Mouse (Mus musculus): ENCODE measurements at regions not wholly inside any gene's neighbourhood (a gene's known extent, or its start where the extent isn't known, plus 50 kb on each side); places are given as distances from the start of the nearest gene placed in this dataset.

DNA sequence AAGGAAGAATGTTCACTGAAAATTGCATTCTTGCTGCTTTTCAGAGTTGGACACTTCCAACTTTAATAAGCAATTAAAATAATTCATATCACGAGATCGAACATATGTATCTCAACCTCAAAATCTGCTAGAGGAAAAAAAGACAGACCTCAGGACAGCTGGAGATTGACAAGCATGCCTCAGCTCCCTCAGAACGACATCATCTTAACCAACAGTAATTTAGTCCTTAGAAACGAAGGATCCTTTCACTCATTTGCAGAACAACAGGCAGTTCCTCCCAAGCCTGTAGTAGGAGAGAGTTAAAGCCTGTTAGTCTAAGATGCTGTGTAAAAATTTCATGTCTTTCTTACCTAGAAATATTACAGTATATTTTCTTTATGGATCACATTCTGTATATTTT, 95.2 kb upstream of the Pcsk5 start:
- TF ChIP-seq EP300 (IDR thresholded peaks at IDR 0.05; ENCODE audit: low read depth): no peak
- no peak for TF ChIP-seq CTCF (IDR thresholded peaks at IDR 0.05; ENCODE audit: low read depth)

All from heart, postnatal 0 days (tissue).